Mouse (Mus musculus) stomach, postnatal 0 days (tissue): ENCODE data around the gene Rapgefl1.

Experiments
- CTCF ChIP-seq: IDR thresholded peaks from 2 replicates; pipeline ENCODE4 v1.5.1; 2016; ENCODE audit warnings: antibody characterized with exemption, low read depth, mild to moderate bottlenecking, moderate library complexity
- EP300 ChIP-seq: optimal IDR thresholded peaks from 2 replicates; pipeline ENCODE3; 2016; ENCODE audit warnings: antibody characterized with exemption

GRCm38 (mm10) chr11:98863751-98864429 is 27.3 kb downstream of the Rapgefl1 start:
- TF ChIP-seq EP300 (no peak), CTCF (no peak)
